Mouse (Mus musculus): ENCODE data around the gene Scgn. TPM values are rescaled to one million over a fixed set of nuclear protein-coding genes. Genes with fewer than 3 reads are reported as not detected.

The Scgn gene
- polyA plus RNA-seq, 1 experiment from 2014 or later, result 0.99 TPM

Small RNAs within 50 kb of the gene (microRNA-seq; reads per million reads assigned to microRNA genes)
- gene Gm44344, result not detected

Other genes starting within 250 kb of the Scgn start
- gene Hist1h3c, start 245.6 kb downstream of the Scgn start, polyA plus RNA-seq (2014; fragmentation: Nextera tagmentation; extraction: Ambion mirVana), result not detected in 2 replicates
- gene Hist1h2bb, start 244.5 kb downstream of the Scgn start, polyA plus RNA-seq (2014; fragmentation: Nextera tagmentation; extraction: Ambion mirVana), result not detected in 2 replicates
- 3.5 and 4.0 TPM in 2 replicates for gene Hist1h2ab, start 240.1 kb downstream of the Scgn start, polyA plus RNA-seq (2014; fragmentation: Nextera tagmentation; extraction: Ambion mirVana)
- gene Hist1h3b, start 238.9 kb downstream of the Scgn start, polyA plus RNA-seq (2014; fragmentation: Nextera tagmentation; extraction: Ambion mirVana), result 0.51 and 1.3 TPM in 2 replicates
- 1.8 TPM in 1 of 2 replicates, not detected in the other for gene Hist1h4b, start 234.2 kb downstream of the Scgn start, polyA plus RNA-seq (2014; fragmentation: Nextera tagmentation; extraction: Ambion mirVana)
- not detected in 2 replicates for gene Hist1h4a, start 230.0 kb downstream of the Scgn start, polyA plus RNA-seq (2014; fragmentation: Nextera tagmentation; extraction: Ambion mirVana)
- gene Hist1h3a, start 228.8 kb downstream of the Scgn start, polyA plus RNA-seq (2014; fragmentation: Nextera tagmentation; extraction: Ambion mirVana), result 0.75 and 1.2 TPM in 2 replicates
- not detected in 2 replicates for gene Hist1h1a, start 227.5 kb downstream of the Scgn start, polyA plus RNA-seq (2014; fragmentation: Nextera tagmentation; extraction: Ambion mirVana)
- gene Trim38, start 221.3 kb downstream of the Scgn start, polyA plus RNA-seq (2014; fragmentation: Nextera tagmentation; extraction: Ambion mirVana), result not detected in 2 replicates
- gene Slc17a2, start 184.2 kb downstream of the Scgn start, polyA plus RNA-seq (2014; fragmentation: Nextera tagmentation; extraction: Ambion mirVana), result not detected in 2 replicates
- gene Slc17a3, start 151.8 kb downstream of the Scgn start, polyA plus RNA-seq (2014; fragmentation: Nextera tagmentation; extraction: Ambion mirVana), result not detected in 2 replicates
- gene Slc17a1, start 123.5 kb downstream of the Scgn start, polyA plus RNA-seq (2014; fragmentation: Nextera tagmentation; extraction: Ambion mirVana), result not detected in 2 replicates
- 0.08 and 0.19 TPM in 2 replicates for gene Slc17a4, start 76.2 kb downstream of the Scgn start, polyA plus RNA-seq (2014; fragmentation: Nextera tagmentation; extraction: Ambion mirVana)
- gene Hist1h2ba, start 57.1 kb downstream of the Scgn start, polyA plus RNA-seq (2014; fragmentation: Nextera tagmentation; extraction: Ambion mirVana), result not detected in 2 replicates
- gene Hist1h2aa, start 56.8 kb downstream of the Scgn start, polyA plus RNA-seq (2014; fragmentation: Nextera tagmentation; extraction: Ambion mirVana), result not detected in 2 replicates